Mouse (Mus musculus) mouse trophoblast stem cell (cell line): ENCODE results near the gene Rrp7a.

Source experiments
- in situ Hi-C, 2 experiments: fragments of 300-500 bp; cut with MseI, MboI; formaldehyde crosslinking; loops; 2 replicates in 1 of 2; 3 replicates in 1 of 2; pipeline ENCODE4 v1.15.1; 2025

Gene Rrp7a

GRCm38 (mm10) chr15:83114106-83114505, 8.5 kb downstream of the Rrp7a start:
- in situ Hi-C loops: no loop called here

DNA sequence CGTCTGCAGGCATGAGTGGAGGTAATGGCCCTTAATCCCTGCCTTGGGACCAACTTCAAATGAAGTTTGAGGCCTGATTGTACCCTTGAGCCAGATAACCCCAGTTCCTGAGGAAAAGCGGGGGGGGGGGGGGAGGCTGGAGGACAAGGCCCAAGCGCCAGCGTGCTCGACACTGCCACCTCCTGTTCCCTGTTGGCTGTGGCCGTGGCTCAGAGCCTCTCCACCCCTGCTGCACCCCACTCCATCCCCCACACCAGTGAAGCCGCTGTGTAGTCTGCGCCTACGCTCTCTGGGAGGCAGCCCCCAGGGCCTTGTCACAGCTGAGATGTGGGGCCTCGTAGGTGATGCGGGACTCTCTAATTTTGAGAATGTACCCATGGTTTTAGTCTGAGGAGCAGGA, 9.7 kb downstream of the Rrp7a start:
- in situ Hi-C loops: no loop called here

DNA sequence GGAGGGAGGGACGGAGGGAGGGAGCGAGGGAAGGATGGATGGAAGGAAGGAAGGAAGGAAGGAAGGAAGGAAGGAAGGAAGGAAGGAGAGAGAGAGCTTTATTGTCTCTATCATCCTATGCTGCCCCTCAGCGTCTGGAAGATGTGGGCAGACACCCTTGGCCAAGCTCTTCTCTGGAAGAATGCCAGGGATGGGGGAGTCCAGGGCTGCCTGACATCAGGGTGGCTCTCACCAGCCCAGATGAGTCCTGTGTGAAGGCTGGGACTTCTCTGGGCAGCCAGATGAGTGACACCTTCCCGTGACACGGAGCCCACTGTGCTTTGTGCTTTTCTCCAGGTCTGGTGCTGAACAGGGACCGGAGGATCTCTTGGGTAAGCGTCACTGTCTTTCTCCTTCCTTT, 10.7 kb downstream of the Rrp7a start:
- in situ Hi-C loops: no loop called here

- in situ Hi-C loops: no loop called here
These were observed 11.3 kb downstream of the Rrp7a start for GRCm38 (mm10) chr15:83111290-83111689.

GRCm38 (mm10) chr15:83107814-83108213, 14.8 kb downstream of the Rrp7a start:
- in situ Hi-C loops: no loop called here

GRCm38 (mm10) chr15:83106426-83106825, 16.2 kb downstream of the Rrp7a start:
- in situ Hi-C loops: no loop called here

- in situ Hi-C loops: no loop called here
These were observed 19.5 kb downstream of the Rrp7a start for GRCm38 (mm10) chr15:83103111-83103510.

DNA sequence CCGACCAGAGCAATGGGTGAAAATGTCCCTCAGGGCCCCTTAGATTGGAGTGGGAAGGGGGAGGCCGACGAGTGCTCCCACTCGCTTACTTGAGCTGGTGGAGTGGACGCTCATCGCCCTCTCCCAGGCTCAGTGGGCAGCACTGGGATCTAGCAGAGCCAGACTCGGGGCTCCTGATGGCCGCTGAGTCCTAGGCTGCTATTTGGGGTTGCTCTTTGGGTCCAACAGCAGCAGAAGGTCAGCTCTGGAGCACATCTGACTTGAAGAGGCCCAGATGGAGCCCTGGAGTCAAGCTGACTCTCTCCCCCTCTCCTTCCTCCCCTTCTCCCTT, 22.3 kb downstream of the Rrp7a start:
- in situ Hi-C loops: no loop called here

DNA sequence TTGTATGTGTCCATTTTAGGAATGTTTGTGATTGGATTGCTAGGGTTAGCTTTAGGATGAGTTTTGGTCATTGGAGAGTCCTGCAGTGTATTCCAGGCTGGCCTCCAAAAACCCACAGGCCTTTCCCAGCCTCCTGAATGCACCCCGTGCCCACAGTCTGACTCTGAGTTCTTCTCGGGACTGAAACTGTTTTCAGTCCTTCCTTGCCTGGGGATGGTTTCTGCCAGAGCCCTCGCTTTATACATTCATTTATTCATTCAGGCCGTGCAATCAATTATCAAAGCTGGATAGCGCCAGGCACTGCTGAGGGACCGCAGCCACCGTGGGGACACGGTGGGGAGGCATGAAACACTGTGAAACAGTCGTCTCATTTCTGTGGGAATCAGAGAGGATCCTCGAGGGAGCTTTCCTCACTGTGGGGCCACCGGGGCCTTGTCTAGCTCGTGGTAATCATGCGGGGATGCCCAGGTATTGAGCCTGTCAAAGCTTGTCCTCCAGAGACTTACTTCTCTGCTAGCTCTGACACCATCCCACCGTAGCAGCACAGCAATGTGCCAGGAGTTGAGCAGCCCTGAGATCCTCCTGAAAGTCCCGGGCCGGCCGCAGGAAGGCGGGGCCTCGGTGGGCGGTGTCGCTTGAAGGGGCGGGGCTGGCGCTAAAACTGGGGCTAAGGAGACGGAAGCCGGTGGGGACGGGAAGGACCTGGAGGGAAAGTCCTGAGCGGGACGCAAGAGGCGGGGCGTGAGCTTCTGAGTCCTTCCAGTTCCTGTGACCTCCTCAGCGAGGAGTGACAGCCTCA, 22.9 kb downstream of the Rrp7a start:
- in situ Hi-C loops: no loop called here

- in situ Hi-C loops: no loop called here
These were observed 26.7 kb downstream of the Rrp7a start for GRCm38 (mm10) chr15:83095950-83096349.

GRCm38 (mm10) chr15:83093687-83094086, 28.9 kb downstream of the Rrp7a start:
- in situ Hi-C loops: no loop called here

DNA sequence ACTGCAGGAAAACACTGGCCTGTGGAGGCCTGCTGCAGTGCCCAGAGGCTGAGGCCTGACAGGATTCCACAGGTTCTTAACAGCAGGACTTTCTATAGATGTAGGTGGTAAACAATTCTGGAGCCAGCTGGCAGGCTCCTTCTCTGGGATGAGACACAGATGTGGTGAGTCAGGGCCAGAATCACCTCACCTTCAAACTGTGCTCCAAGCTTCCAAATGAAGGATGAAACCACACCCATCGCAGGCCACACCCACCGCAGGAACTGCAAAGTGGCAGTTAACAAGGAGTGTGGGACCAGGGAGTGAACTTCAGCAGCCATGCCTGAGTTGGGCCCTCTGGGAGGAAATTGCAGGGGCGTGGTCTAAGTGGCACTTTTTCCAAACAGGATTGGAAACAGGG, 31.7 kb downstream of the Rrp7a start:
- in situ Hi-C loops: no loop called here

DNA sequence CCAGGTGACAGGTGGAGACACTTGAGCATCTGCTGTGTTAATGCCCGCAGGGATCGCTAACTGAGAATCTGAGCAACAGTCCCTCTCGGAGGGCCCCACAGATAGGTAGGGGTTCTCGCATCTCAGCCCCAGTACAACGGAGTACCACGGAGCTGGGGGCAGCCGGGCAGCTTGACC, 33.3 kb downstream of the Rrp7a start, which contains the start of gene Serhl:
Gene Serhl (plus strand): TSS at position 78 of the 177 bp plus-strand sequence.
- in situ Hi-C loops: no loop called here

DNA sequence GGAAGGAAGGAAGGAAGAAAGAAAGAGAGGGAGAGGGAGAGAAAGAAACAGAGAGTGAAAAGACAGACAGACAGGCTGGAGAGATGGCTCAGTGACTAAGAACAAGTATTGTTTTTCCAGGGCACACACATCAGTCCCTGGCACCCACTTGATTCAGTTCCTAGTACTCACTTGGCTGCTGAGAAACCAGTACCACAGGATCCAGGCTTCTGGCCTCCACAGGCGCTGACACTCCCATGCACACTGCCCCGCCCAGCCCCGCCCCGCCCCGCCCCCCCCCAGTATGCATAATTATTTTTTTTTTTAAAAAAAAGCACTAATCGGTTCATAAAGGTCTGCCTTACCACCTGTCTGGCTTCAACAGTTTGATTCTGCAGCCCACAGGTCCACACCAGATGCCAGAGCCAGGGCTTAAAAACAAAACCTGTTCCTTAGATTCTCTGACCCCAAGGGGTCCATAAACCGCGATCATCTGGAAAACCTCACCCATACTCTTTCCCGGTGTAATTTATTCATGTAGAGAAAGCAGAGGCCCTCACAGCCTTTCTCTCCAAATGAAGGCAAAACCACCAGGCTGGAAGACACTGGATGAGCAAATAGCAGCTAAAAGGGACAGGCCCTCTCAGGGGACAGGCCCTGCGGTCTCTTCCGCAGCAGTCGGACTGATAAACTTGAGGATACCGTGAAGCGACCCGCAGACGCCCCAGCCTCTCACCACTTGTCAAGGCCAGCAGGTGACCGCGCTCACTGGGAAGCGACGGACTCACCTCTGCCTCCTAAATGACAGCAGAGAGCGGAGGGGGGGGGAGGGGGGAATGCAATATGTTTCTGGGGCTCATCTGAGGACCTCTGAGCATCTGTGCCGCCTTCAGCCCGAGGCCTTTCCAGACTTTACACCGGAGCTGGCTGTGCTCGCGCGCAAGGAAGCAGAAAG, 33.8 kb downstream of the Rrp7a start:
- in situ Hi-C loops: no loop called here

DNA sequence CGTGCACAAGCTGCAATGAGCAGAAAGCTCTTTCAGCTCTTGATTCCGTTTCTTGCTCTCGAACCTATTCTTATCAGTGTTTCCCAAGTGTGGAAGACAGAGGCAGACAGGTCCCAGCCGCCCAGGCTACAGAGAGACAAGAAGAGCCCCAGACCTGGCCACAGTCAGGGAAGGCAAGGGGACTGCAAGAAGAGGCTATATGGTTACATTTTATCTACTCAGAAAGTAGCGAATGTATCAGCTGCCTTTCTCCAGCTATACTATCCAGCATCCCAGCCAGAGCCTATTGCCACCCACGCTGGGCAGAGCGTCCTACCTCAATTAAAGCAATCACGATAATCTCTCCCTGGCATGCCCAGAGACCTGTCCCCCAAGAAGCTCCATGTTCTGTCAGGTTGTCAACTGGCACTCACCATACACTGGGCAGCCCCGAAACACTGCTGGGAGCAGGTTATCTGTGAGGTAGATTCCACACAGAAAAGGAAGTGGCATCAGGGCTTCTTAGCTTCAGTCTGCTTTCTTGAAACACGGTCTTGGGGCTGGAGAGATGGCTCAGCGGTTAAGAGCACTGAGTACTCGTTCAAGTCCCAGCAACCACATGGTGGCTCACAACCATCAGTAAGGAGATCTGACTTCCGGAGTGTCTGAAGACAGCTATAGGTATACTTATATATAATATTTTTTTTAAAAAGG, 35.8 kb downstream of the Rrp7a start:
- in situ Hi-C loops: no loop called here

DNA sequence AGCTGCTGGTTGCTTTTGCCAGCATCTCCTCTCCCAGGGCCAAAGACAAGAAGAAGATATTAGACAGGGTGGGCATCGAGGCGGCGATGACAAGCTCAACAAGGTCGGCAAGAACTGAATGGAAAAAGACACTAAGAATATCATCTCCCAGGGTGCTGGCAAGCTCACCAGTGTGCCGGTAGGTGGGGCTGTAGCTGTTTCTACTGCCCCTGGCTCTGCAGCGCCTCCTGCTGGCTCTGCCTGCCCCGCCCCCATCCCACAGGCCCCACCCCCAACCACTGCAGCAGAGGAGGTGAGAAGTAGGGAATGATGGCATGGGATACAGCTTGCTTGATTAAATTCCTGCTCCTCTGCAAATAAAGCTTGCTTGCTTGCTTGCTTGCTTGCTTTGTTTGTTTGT, 36.7 kb downstream of the Rrp7a start:
- in situ Hi-C loops: no loop called here

DNA sequence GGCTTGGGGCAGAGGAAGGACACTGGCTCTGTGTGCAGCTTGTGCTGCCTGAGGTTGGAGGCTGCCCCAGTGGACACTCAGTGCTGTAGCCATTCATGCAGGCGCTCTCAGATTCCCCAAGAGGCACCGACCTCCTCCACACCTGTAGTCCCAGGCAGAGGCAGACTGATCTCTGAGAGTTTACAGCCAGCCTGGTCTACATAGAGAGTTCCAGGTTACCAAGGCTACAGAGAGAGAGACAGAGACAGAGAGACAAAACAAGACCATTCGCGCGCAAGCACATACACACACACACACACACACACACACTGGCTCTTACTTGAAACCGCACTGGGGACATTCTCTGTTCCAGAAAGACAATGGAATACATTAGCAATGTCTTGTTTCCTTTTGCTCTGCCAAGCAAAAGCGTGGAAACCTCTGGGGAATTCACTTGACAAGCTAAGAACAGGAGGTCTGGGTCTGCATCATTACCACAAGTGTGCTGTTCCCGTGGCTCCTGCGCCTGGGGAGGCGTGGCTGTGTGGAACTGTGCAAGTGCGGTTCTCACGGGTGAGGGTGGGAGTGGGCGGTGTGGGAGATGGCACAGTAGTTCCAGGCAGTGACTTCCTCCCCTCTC, 38.5 kb downstream of the Rrp7a start:
- in situ Hi-C loops: no loop called here

- in situ Hi-C loops: no loop called here
These were observed 39.1 kb downstream of the Rrp7a start for GRCm38 (mm10) chr15:83083530-83083929.

DNA sequence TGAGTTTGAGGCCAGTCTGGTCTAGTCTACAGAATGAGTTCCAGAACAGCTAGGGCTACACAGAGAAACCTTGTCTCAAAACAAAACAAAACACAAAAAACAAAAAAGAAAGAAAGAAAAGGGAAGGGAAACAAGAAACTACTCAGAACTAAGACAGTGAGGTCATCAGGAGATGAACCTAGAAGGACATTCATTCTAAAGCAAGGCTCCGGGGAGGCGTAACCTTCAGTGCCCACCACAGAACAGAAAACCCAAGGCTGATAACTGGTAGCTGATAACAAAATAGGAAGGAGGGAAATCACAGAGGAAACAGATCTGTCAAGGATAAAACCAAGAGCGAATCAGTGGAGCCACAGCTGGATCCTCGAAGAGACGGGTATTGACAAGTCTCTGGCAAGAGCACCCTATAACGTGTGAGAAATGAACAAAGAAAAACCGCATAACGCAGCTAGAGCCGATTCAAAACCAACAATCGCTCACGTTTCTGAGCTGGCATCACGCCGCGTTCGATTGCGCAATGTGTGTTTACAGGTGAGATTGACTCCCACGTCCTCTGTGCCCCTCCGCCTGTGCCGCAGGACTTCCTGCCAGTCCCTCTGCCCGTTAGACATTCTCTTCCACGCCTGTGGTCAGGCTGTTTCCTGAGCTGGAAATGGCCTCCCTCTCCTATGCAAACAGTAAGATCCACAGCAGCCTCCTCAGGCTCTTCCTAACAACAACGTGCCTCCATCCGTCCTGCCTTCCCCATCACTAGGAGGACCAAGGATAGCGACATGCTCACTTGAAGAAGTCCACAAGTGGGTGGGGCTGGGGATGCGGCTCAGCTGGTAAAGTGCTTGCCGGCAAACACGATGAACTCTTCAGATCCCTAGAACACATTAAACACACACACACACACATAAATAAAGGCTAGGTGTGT, 46.7 kb downstream of the Rrp7a start:
- in situ Hi-C loops: no loop called here

- in situ Hi-C loops: no loop called here
These were observed 48.4 kb downstream of the Rrp7a start for GRCm38 (mm10) chr15:83074179-83074578.

DNA sequence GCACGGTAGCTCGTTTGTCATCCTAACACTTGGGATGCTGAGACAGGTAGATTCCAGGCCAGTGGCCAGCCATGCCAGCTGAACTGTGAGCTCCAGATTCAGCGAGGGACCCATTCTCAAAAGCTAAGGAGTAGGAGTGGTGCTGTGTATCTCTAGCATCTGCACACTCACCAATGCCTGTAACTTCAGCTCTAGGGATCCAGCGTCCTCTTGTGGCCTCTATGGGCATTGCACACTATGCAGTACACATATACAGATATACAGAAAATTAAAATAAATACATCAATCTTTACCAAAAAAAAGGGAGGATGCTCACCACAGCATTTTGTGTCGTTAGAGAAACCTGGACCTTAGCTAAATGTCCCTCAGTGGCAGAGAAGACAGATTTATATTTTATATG, 50.8 kb downstream of the Rrp7a start:
- in situ Hi-C loops: no loop called here
